Mouse (Mus musculus) thymus, adult 2 months (tissue): Measurements from ENCODE around the gene Ddx5. TPM values are rescaled to one million over a fixed set of nuclear protein-coding genes. Genes with fewer than 3 reads are reported as not detected.
"Not testable (repeated sequence)": the region's sequence is repeated elsewhere in the genome, so short reads cannot be mapped to it uniquely, and the experiment has no call there.

Experiments used
- DNase-seq: peaks from one replicate; pipeline ENCODE4 v3.0.0; 2021
- H3K27ac ChIP-seq: fragments of 200-500 bp; 2 replicates; pipeline ENCODE4 v1.5.1; 2012; ENCODE audit warnings: low read length, control low read depth; ENCODE audit not compliant: control insufficient read depth, insufficient read depth
- H3K27me3 ChIP-seq: fragments of 200-500 bp; 2 replicates; pipeline ENCODE4 v1.6.1; 2012; ENCODE audit warnings: mild to moderate bottlenecking, low read length, moderate library complexity, mixed read lengths; ENCODE audit not compliant: control insufficient read depth, insufficient read depth
- H3K36me3 ChIP-seq: fragments of 200-500 bp; 2 replicates; pipeline ENCODE4 v1.6.1; 2012; ENCODE audit warnings: mild to moderate bottlenecking, low read length, moderate library complexity; ENCODE audit not compliant: control insufficient read depth, insufficient read depth
- H3K4me1 ChIP-seq: fragments of 200-500 bp; replicated peaks from 2 replicates; pipeline ENCODE4 v1.6.1; 2012; ENCODE audit warnings: low read length; ENCODE audit not compliant: control insufficient read depth, insufficient read depth
- H3K4me3 ChIP-seq: fragments of 200-500 bp; 2 replicates; pipeline ENCODE4 v1.5.1; 2012; ENCODE audit warnings: mild to moderate bottlenecking, low read length, control low read depth, moderate library complexity; ENCODE audit not compliant: control insufficient read depth, insufficient read depth
- CTCF ChIP-seq: fragments of 200-500 bp; IDR thresholded peaks from 2 replicates; pipeline ENCODE4 v1.5.1; 2012; ENCODE audit warnings: mild to moderate bottlenecking, control low read depth, low read length, moderate library complexity, borderline replicate concordance; ENCODE audit not compliant: control insufficient read depth, poor library complexity, insufficient read depth; ENCODE audit errors: extremely low read depth
- POLR2A ChIP-seq: fragments of 200-500 bp; IDR thresholded peaks from 2 replicates; pipeline ENCODE4 v1.6.1; 2012; ENCODE audit warnings: mild to moderate bottlenecking, low read length, control low read depth, moderate library complexity; ENCODE audit not compliant: control insufficient read depth, poor library complexity, insufficient read depth; ENCODE audit errors: extremely low read depth
- WGBS: fragments of 180-500 bp; shearing (Covaris S2); methylation state at CpG from one replicate; pipeline ENCODE4 v1.1.7; 2018; 5-methylcytosine and 5-hydroxymethylcytosine counted together
- polyA plus RNA-seq: library from polyadenylated mRNA; depleted of rRNA; stranded (reverse); fragments of >200 nt; gene quantifications from 2 replicates; pipeline ENCODE4 v1.2.3, GENCODE M21; 2012

Ddx5 gene
- polyA plus RNA-seq, 1 experiment, result 722 TPM

- H3K4me1 ChIP-seq, result peaks cover 15% of the 10 kb centered on the region
- H3K27ac ChIP-seq, result no peak overlapping the region
- WGBS, result 86% methylated on average over 6 of the region's 6 CpGs
- TF ChIP-seq POLR2A, result no peak
- no peak for TF ChIP-seq CTCF
- DNase-seq, result no peak
- H3K36me3 ChIP-seq, result no peaks in the 10 kb centered on the region
- H3K27me3 ChIP-seq, result no peaks in the 10 kb centered on the region
- H3K4me3 ChIP-seq, result no peak overlapping the region
Observed at GRCm38 (mm10) chr11:106753314-106753713, 35.7 kb downstream of the Ddx5 start.

DNA sequence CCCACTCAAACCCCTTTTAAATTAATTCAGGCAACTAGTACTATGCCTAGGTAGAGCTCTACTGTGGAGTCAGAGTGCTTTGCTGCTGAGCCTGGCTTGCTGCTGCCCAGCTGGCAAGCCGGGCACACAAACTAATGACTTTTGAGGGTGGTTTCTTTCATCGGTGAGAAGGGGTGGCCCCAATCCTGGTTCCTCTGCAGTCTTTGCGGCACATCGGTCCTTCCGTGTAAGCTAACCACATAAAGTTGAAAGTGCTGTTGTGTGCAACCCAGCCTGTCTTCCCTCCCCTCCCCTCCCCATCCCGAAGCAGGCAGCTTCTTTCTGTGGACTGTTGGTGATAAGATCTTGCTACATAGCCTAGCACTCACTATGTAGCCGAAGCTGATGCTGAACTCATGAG is 36.9 kb downstream of the Ddx5 start:
- 6% methylated on average over 7 of the region's 7 CpGs for WGBS

DNA sequence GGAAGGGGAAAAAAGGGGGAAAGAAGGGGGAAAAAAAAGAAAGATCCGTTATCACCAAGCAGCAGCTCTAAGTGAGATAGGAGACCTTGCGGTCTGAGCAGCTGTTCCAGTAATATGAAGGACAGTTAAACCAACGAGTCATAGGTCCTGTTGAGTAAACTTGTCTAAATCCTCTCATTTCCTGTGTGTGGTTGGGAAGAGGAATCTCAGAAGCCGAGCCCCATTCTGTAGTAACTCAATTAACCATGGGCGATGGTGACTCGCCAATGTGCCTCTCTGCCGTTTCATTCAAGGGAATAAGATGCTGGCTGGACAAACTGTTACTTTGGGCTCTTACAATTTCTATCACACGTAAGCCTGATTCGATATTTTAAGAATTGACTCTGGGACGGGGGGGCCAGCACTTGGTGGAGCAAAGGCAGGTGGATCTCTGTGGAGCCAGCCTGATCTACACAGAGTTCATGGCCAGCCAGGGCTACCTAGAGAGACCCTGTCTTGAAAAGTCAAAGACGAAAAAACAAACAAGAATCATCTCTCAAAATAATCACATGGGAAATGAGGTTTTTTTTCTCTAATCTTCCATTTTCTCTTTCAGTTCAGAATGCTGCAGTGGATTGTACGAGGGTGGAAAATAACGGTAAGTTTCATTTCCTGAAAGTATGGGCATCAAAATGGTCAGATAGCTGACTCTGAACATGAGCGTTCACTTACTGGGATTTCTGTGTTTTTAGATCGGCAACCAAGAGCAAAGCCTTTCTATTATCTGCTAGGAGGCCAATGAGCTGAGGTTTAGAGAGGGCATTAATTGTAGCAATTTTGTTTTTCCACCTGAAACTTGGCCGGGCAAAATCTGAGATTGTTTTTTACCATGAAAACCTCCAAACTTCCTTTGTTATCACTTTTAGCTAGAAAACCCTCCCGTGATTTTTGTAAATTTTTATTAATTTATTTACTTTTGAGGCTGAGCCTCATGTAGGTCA is 37.7 kb downstream of the Ddx5 start, which contains the start of gene Milr1:
TSS of gene Milr1 (plus strand) at position 188 of the 980 bp plus-strand sequence.
- DNase-seq, result no peak
- whole genome bisulfite sequencing, result 5% methylated on average over 17 of the region's 17 CpGs
- peak within 1 kb of the TSS; percentile 48 for H3K4me3 ChIP-seq
- no peaks in the 10 kb centered on the region for H3K36me3 ChIP-seq
- peak within 1 kb of the TSS; percentile 86 for H3K27ac ChIP-seq
- H3K4me1 ChIP-seq, result peaks cover 15% of the 10 kb centered on the region
- TF ChIP-seq CTCF, result no peak
- no peak for TF ChIP-seq POLR2A
- H3K27me3 ChIP-seq, result no peaks in the 10 kb centered on the region

More for the DNA sequence above, 36.9 kb downstream of the Ddx5 start:
- peak overlapping the region; percentile 82 for H3K27ac ChIP-seq
- peaks cover 15% of the 10 kb centered on the region for H3K4me1 ChIP-seq
- TF ChIP-seq POLR2A (no peak), CTCF (0 out of 2 replicates have a peak, but pooled peaks have one; percentile 30)
- H3K36me3 ChIP-seq, result no peaks in the 10 kb centered on the region
- DNase-seq, result peak; percentile 64
- H3K4me3 ChIP-seq, result peak overlapping the region; percentile 20; the same call in 1 of the 2 replicates
- no peaks in the 10 kb centered on the region for H3K27me3 ChIP-seq

DNA sequence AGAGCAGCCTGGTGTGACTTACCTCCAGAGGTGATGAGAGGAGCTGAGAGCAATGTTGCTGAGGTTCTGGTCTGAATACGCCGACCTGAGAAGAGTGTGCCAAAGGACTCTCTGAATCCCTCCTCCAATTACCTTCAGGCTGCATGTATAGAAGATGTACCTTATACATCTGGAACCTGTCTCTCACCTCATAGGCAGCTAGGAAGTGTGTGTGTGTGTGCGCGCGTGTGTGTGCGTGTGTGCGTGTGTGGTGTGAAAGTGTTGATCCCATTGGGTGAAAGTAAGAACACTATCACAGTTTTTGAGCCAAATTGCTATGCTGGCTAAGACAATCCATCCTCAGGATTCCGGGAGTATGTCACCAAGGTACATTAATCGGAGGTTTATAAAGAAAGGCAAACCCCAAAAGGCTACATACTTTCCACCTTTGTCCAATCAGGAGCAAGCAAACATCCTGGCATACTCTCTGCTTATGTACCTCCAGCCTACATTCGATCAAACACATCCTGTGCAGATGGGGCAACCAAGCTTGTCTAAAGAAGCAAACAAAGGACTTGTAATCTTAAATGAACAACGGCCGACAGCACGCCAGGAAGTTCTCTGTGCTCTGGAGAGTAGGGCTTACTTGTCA is 38.7 kb downstream of the Ddx5 start, which contains the start of gene Pecam1:
TSS of gene Pecam1 (minus strand) at position 508 of the 631 bp plus-strand sequence.
- WGBS, result 8% methylated on average over 13 of the region's 13 CpGs
- peak within 1 kb of the TSS; percentile 86 for H3K27ac ChIP-seq
- peak; percentile 68 for DNase-seq
- H3K27me3 ChIP-seq, result no peaks in the 10 kb centered on the region
- H3K4me3 ChIP-seq, result peak within 1 kb of the TSS; percentile 48
- peaks cover 15% of the 10 kb centered on the region for H3K4me1 ChIP-seq
- H3K36me3 ChIP-seq, result no peaks in the 10 kb centered on the region
- TF ChIP-seq CTCF, result no peak
- no peak for TF ChIP-seq POLR2A

- DNase-seq, H3K27me3 ChIP-seq, H3K36me3 ChIP-seq: not testable (repeated sequence)
- H3K4me3 ChIP-seq, result peak overlapping the region; percentile 48
- WGBS, result 12% methylated on average over 7 of the region's 7 CpGs
- H3K4me1 ChIP-seq, result peaks cover 15% of the 10 kb centered on the region
- H3K27ac ChIP-seq, result peak overlapping the region; percentile 86
Observed at GRCm38 (mm10) chr11:106749557-106750120, 39.3 kb downstream of the Ddx5 start.

GRCm38 (mm10) chr11:106744949-106745348 is 44.0 kb downstream of the Ddx5 start:
- no peak overlapping the region for H3K4me3 ChIP-seq
- no peaks in the 10 kb centered on the region for H3K27me3 ChIP-seq
- TF ChIP-seq CTCF (no peak), POLR2A (no peak)
- no peak for DNase-seq
- no peaks in the 10 kb centered on the region for H3K36me3 ChIP-seq
- H3K4me1 ChIP-seq, result peaks cover 3% of the 10 kb centered on the region; the same call in 1 of the 2 replicates
- H3K27ac ChIP-seq, result no peak overlapping the region
- WGBS, result 97% methylated on average over 5 of the region's 5 CpGs

DNA sequence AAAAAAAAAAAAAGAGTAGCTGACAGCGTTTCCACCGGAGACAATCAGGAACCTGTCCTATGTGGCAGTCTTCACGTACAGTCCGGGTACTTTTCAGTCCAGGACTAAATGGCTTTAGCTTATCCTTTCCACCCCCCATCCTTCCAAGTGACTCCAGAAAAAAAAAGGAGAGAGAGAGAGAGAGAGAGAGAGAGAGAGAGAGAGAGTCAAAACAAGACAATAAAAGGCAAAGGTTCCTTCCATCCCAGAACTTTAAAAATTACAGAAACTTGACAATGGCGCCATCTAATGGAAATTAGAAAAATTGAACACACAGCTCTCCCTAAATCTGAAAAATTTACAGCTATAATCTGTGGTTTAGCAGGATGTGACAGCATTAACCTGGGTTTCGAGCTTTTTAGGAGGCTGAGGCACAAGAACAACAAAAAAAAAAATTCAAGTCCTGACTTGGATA is 46.6 kb downstream of the Ddx5 start:
- no peaks in the 10 kb centered on the region for H3K36me3 ChIP-seq
- H3K27ac ChIP-seq, result no peak overlapping the region
- TF ChIP-seq POLR2A (no peak), CTCF (no peak)
- no peaks in the 10 kb centered on the region for H3K27me3 ChIP-seq
- H3K4me1 ChIP-seq, result peaks cover 3% of the 10 kb centered on the region; the same call in 1 of the 2 replicates
- 52% methylated on average over 6 of the region's 6 CpGs for WGBS
- DNase-seq, result no peak
- no peak overlapping the region for H3K4me3 ChIP-seq
